Mouse (Mus musculus) CH12.LX (cell line): ENCODE data around the gene Aagab. TPM values are rescaled to one million over a fixed set of nuclear protein-coding genes. Genes with fewer than 3 reads are reported as not detected.

Experiments
- DNase-seq: peaks from one replicate; pipeline ENCODE4 v3.0.0-alpha.2; 2013; ENCODE audit errors: extremely low read depth
- H3K27ac ChIP-seq: 2 replicates; pipeline ENCODE4 v1.5.1; 2012; ENCODE audit warnings: low read depth, mild to moderate bottlenecking, control low read depth, moderate library complexity; ENCODE audit not compliant: insufficient read depth
- H3K27me3 ChIP-seq: replicated peaks from 2 replicates; pipeline ENCODE3; 2012; ENCODE audit warnings: inconsistent platforms
- H3K36me3 ChIP-seq, 2 experiments: replicated peaks in 1 of 2; 2 replicates each; pipeline versions ENCODE3 to v1.6.1; 2012; ENCODE audit warnings: inconsistent platforms in 1 of 2, low read length in 1 of 2, mild to moderate bottlenecking in 1 of 2, mixed read lengths in 1 of 2, moderate library complexity in 1 of 2; ENCODE audit not compliant: control insufficient read depth in 1 of 2, insufficient read depth in 1 of 2
- H3K4me1 ChIP-seq, 2 experiments: 2 replicates each; pipeline ENCODE4 v1.6.1; 2012; ENCODE audit warnings: inconsistent platforms in 1 of 2, moderate library complexity in 1 of 2; ENCODE audit not compliant: insufficient read depth in 2 of 2, control insufficient read depth in 1 of 2
- H3K4me2 ChIP-seq: 2 replicates; pipeline ENCODE4 v1.6.1; 2012; ENCODE audit warnings: low read depth, mild to moderate bottlenecking, control low read depth; ENCODE audit not compliant: poor library complexity, insufficient read depth, severe bottlenecking
- H3K4me3 ChIP-seq, 3 experiments: fragments of 150-350 bp in 1 of 3; sonication (generic) in 1 of 3; replicated peaks in 1 of 3; 2 replicates each; pipeline versions ENCODE3 to v1.5.1; 2011 to 2012; ENCODE audit warnings: low read depth in 2 of 3, low read length in 2 of 3, mild to moderate bottlenecking in 2 of 3, moderate library complexity in 2 of 3, control low read depth in 1 of 3, improper control_type of control experiment in 1 of 3, inconsistent platforms in 1 of 3, mixed read lengths in 1 of 3; ENCODE audit not compliant: poor library complexity in 1 of 3
- H3K79me2 ChIP-seq: replicated peaks from 2 replicates; pipeline ENCODE4 v1.6.1; 2012; ENCODE audit warnings: mild to moderate bottlenecking, moderate library complexity; ENCODE audit not compliant: control insufficient read depth, poor library complexity, insufficient read depth, severe bottlenecking; ENCODE audit errors: extremely low read depth
- H3K9ac ChIP-seq: 2 replicates; pipeline ENCODE4 v1.6.1; 2012; ENCODE audit warnings: low read depth, mild to moderate bottlenecking, control low read depth, moderate library complexity; ENCODE audit not compliant: insufficient read depth
- H3K9me3 ChIP-seq: replicated peaks from 2 replicates; pipeline ENCODE3; 2012; ENCODE audit warnings: low read length, inconsistent platforms, mixed read lengths
- BHLHE40 ChIP-seq: IDR thresholded peaks from 2 replicates; pipeline ENCODE4 v1.6.1; 2011; ENCODE audit warnings: mild to moderate bottlenecking, low read depth, low read length, improper control_type of control experiment
- CHD1 ChIP-seq: IDR thresholded peaks from 2 replicates; pipeline ENCODE4 v1.6.1; 2012; ENCODE audit warnings: low read depth, low read length, improper control_type of control experiment, inconsistent platforms
- CHD2 ChIP-seq: IDR thresholded peaks from 2 replicates; pipeline ENCODE4 v1.6.1; 2011; ENCODE audit warnings: low read length, improper control_type of control experiment
- ETS1 ChIP-seq: conservative IDR thresholded peaks from 2 replicates; pipeline ENCODE4 v1.6.1; 2012; ENCODE audit warnings: low read depth, mild to moderate bottlenecking, inconsistent platforms, low read length, improper control_type of control experiment, moderate library complexity
- GABPA ChIP-seq: IDR thresholded peaks from 2 replicates; pipeline ENCODE4 v1.6.1; 2012; ENCODE audit warnings: low read depth, low read length, improper control_type of control experiment, inconsistent platforms; ENCODE audit not compliant: insufficient replicate concordance
- HCFC1 ChIP-seq: IDR thresholded peaks from 2 replicates; pipeline ENCODE4 v1.6.1; 2012; ENCODE audit warnings: low read depth, mild to moderate bottlenecking, inconsistent platforms, low read length, improper control_type of control experiment
- JUN ChIP-seq: IDR thresholded peaks from 2 replicates; pipeline ENCODE4 v1.6.1; 2011; ENCODE audit warnings: low read depth, mild to moderate bottlenecking, low read length, improper control_type of control experiment, moderate library complexity; ENCODE audit not compliant: insufficient read depth
- MAZ ChIP-seq: IDR thresholded peaks from 2 replicates; pipeline ENCODE4 v1.6.1; 2012; ENCODE audit warnings: low read depth, mild to moderate bottlenecking, inconsistent platforms, low read length, improper control_type of control experiment, moderate library complexity
- MYC ChIP-seq: IDR thresholded peaks from 2 replicates; pipeline ENCODE4 v1.6.1; 2011; ENCODE audit warnings: low read depth, mild to moderate bottlenecking, improper control_type of control experiment, low read length
- NELFE ChIP-seq: IDR thresholded peaks from 2 replicates; pipeline ENCODE4 v1.6.1; 2011; ENCODE audit warnings: low read depth, low read length, improper control_type of control experiment
- NRF1 ChIP-seq: IDR thresholded peaks from 2 replicates; pipeline ENCODE4 v1.6.1; 2014; ENCODE audit warnings: low read depth, mild to moderate bottlenecking, inconsistent platforms, low read length, improper control_type of control experiment, moderate library complexity
- POLR2AphosphoS2 ChIP-seq: IDR thresholded peaks from 2 replicates; pipeline ENCODE4 v1.6.1; 2011; ENCODE audit warnings: low read depth, low read length, improper control_type of control experiment
- SIN3A ChIP-seq: IDR thresholded peaks from 2 replicates; pipeline ENCODE4 v1.6.1; 2012; ENCODE audit warnings: low read length, improper control_type of control experiment, inconsistent platforms
- SMC3 ChIP-seq: IDR thresholded peaks from 2 replicates; pipeline ENCODE4 v1.6.1; 2011; ENCODE audit warnings: low read depth, low read length, improper control_type of control experiment
- TCF12 ChIP-seq: IDR thresholded peaks from 2 replicates; pipeline ENCODE4 v1.6.1; 2014; ENCODE audit warnings: low read depth, mild to moderate bottlenecking, inconsistent platforms, low read length, improper control_type of control experiment
- dilution Hi-C: fragments of 300-500 bp; cut with MboI; formaldehyde crosslinking; loops from 2 replicates; pipeline ENCODE4 v1.14.3; 2020; ENCODE audit warnings: low sequenced_read_pairs; ENCODE audit not compliant: extremely low pct_unique_long_range_greater_than_20kb, extremely low pct_ligation_motif_present
- in situ Hi-C: fragments of 300-500 bp; cut with MboI; formaldehyde crosslinking; loops from 3 replicates; pipeline ENCODE4 v1.14.3; 2019; ENCODE audit warnings: low sequenced_read_pairs, low pct_ligation_motif_present, low pct_unique_long_range_greater_than_20kb, mixed read lengths
- polyA plus RNA-seq: library from polyadenylated mRNA; unstranded; fragments of >175 nt; gene quantifications from 2 replicates; pipeline ENCODE4 v1.2.1, GENCODE M21; 2012; ENCODE audit warnings: low read depth; ENCODE audit not compliant: insufficient read length
- total RNA-seq, 2 experiments: library from RNA; depleted of rRNA; stranded (reverse); fragments of 300-350 nt in 1 of 2; fragments of >200 nt in 1 of 2; gene quantifications; 2 replicates each; pipeline ENCODE4 v1.2.3; 2012 to 2014

The Aagab gene
- total and polyA plus RNA-seq, 3 experiments = 14.5 to 27.8 (median 14.5) TPM

- no peak overlapping the region for H3K4me2 ChIP-seq
- H3K27ac ChIP-seq = no peak overlapping the region
- no peak for DNase-seq
- no peak overlapping the region for H3K9ac ChIP-seq
- TF ChIP-seq GABPA (no peak), MAZ (no peak), SIN3A (no peak), TCF12 (no peak), SMC3 (no peak), POLR2AphosphoS2 (no peak), MYC (no peak), NELFE (no peak), JUN (no peak), CHD1 (no peak)
- no peaks in the 10 kb centered on the region for H3K27me3 ChIP-seq
- H3K79me2 ChIP-seq = peaks cover 12% of the 10 kb centered on the region
- dilution Hi-C loops (no loop called here), in situ Hi-C loops (no loop called here)
- H3K4me1 ChIP-seq = peaks cover under 1 to 59% of the 10 kb centered on the region in 2 experiments; a peak in 2 of 4 replicates
- H3K9me3 ChIP-seq = peaks cover 4% of the 10 kb centered on the region
- no peak overlapping the region for H3K4me3 ChIP-seq
- H3K36me3 ChIP-seq = peaks cover 0 to 58% of the 10 kb centered on the region in 2 experiments
Measured at GRCm38 (mm10) chr9:63609246-63609645, 6.8 kb downstream of the Aagab start.

DNA sequence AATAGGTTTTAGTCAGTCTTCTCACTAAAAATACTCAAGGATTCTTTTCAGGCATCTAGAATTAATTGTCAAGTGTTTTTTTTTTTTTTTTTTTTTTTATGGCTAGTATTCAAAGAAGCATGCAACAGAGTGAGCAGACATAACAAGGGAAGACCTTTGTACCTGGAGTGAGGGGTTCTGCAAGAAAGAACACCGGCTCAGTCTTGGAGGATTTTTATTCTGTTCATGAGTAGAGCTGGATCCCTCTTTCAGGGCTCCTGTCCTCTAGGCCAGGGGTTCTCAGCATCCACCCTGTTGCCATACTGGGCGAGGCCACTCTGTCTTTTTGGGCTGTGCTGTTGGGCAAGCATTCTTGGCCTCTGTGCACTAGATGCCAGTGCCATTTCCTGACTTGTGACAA is 7.3 kb downstream of the Aagab start:
- in situ Hi-C loops (no loop called here), dilution Hi-C loops (no loop called here)
- Histone ChIP-seq H3K4me2 (no peak overlapping the region), H3K4me1 (peaks cover 3 to 62% of the 10 kb centered on the region in 2 experiments; a peak in 3 of 4 replicates), H3K4me3 (no peak overlapping the region), H3K9ac (no peak overlapping the region), H3K36me3 (peaks cover 0 to 59% of the 10 kb centered on the region in 2 experiments), H3K79me2 (peaks cover 7% of the 10 kb centered on the region), H3K27ac (no peak overlapping the region), H3K27me3 (no peaks in the 10 kb centered on the region)
- no peak for DNase-seq
- TF ChIP-seq BHLHE40 (no peak), ETS1 (no peak), NRF1 (no peak), NELFE (no peak), HCFC1 (no peak), CHD2 (no peak), MAZ (no peak)
- TF ChIP-seq, all 38 proteins: peak for 0
- peaks cover 4% of the 10 kb centered on the region for H3K9me3 ChIP-seq
